Mouse (Mus musculus): ENCODE data around the gene Gm11096.

DNA sequence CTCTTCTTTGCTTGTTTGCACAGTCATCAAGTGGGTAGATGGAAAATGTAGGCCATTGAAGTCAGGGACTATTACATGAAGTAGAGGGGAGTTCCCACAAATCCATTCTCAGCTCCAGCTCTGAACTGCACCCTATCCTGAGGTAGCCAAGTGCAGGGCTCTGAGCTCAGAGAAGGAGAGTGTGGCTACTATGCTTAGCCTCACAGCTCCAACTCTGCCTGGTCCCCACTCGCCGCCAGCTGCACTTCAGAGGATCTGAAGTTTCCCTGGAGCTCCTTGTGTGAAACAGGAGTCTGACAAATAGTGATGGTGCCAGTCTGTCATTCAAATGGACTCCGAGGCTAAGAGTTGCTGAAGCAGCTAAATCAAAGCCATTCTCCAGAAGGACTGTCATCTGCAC, 13.7 kb downstream of the Gm11096 start:
- no peak for TF ChIP-seq CTCF (IDR thresholded peaks at IDR 0.05; ENCODE audit: low read depth)
- TF ChIP-seq EP300 (optimal IDR thresholded peaks at IDR 0.05): no peak

Data from stomach, postnatal 0 days (tissue).